Mouse (Mus musculus): Measurements from ENCODE around the gene Flcn. TPM values are rescaled to one million over a fixed set of nuclear protein-coding genes. Genes with fewer than 3 reads are reported as not detected.

Flcn gene
- total and polyA plus RNA-seq, 3 experiments = 36.9 to 52.0 (median 47.0) TPM

- no peaks in the 10 kb centered on the region for H3K27me3 ChIP-seq (ENCODE audit: control insufficient read depth, insufficient read depth, low read length)
- no peak for DNase-seq
- WGBS = 89% methylated on average over 6 of the region's 6 CpGs
- H3K36me3 ChIP-seq (ENCODE audit: control insufficient read depth, insufficient read depth, low read length) = no peaks in the 10 kb centered on the region
- no peak overlapping the region for H3K27ac ChIP-seq
- no peak overlapping the region for H3K9ac ChIP-seq (ENCODE audit: low read depth, low read length)
- TF ChIP-seq EP300 (IDR thresholded peaks at IDR 0.05; ENCODE audit: insufficient read depth, low read depth, low read length) (no peak), CTCF (IDR thresholded peaks at IDR 0.05) (no peak), POLR2A (IDR thresholded peaks at IDR 0.05; ENCODE audit: insufficient read depth, low read depth, low read length) (no peak)
- H3K79me2 ChIP-seq (replicated peaks; ENCODE audit: control insufficient read depth, insufficient read depth, low read length) = no peaks in the 10 kb centered on the region
- intact Hi-C loops (cut with DNase I) = no loop called here
- H3K4me3 ChIP-seq = no peak overlapping the region
- peaks cover 2% of the 10 kb centered on the region; the same call in 1 of the 2 replicates for H3K4me1 ChIP-seq (ENCODE audit: control insufficient read depth, insufficient read depth, low read length)
Measured at GRCm38 (mm10) chr11:59815482-59816065, 5.8 kb upstream of the Flcn start.

- DNase-seq = no peak
- H3K4me1 ChIP-seq (ENCODE audit: control insufficient read depth, insufficient read depth, low read length) = peaks cover 2% of the 10 kb centered on the region; the same call in 1 of the 2 replicates
- no peaks in the 10 kb centered on the region for H3K36me3 ChIP-seq (ENCODE audit: control insufficient read depth, insufficient read depth, low read length)
- WGBS = 91% methylated on average over 6 of the region's 6 CpGs
- TF ChIP-seq CTCF (IDR thresholded peaks at IDR 0.05) = no peak
- no peak for TF ChIP-seq EP300 (IDR thresholded peaks at IDR 0.05; ENCODE audit: insufficient read depth, low read depth, low read length)
- TF ChIP-seq POLR2A (IDR thresholded peaks at IDR 0.05; ENCODE audit: insufficient read depth, low read depth, low read length) = no peak
- intact Hi-C loops (cut with DNase I) = no loop called here
- H3K27ac ChIP-seq = no peak overlapping the region
- H3K79me2 ChIP-seq (replicated peaks; ENCODE audit: control insufficient read depth, insufficient read depth, low read length) = no peaks in the 10 kb centered on the region
- no peak overlapping the region for H3K4me3 ChIP-seq
- H3K9ac ChIP-seq (ENCODE audit: low read depth, low read length) = no peak overlapping the region
- H3K27me3 ChIP-seq (ENCODE audit: control insufficient read depth, insufficient read depth, low read length) = no peaks in the 10 kb centered on the region
Measured at GRCm38 (mm10) chr11:59814936-59815335, 5.1 kb upstream of the Flcn start.

- no peaks in the 10 kb centered on the region for H3K27me3 ChIP-seq (ENCODE audit: control insufficient read depth, insufficient read depth, low read length)
- no peak overlapping the region for H3K4me3 ChIP-seq
- H3K36me3 ChIP-seq (ENCODE audit: control insufficient read depth, insufficient read depth, low read length) = no peaks in the 10 kb centered on the region
- H3K79me2 ChIP-seq (replicated peaks; ENCODE audit: control insufficient read depth, insufficient read depth, low read length) = no peaks in the 10 kb centered on the region
- H3K9ac ChIP-seq (ENCODE audit: low read depth, low read length) = no peak overlapping the region
- H3K27ac ChIP-seq = no peak overlapping the region
- intact Hi-C loops (cut with DNase I) = no loop called here
- TF ChIP-seq CTCF (IDR thresholded peaks at IDR 0.05) (no peak), EP300 (IDR thresholded peaks at IDR 0.05; ENCODE audit: insufficient read depth, low read depth, low read length) (no peak), POLR2A (IDR thresholded peaks at IDR 0.05; ENCODE audit: insufficient read depth, low read depth, low read length) (no peak)
- peaks cover 2% of the 10 kb centered on the region; the same call in 1 of the 2 replicates for H3K4me1 ChIP-seq (ENCODE audit: control insufficient read depth, insufficient read depth, low read length)
- no peak for DNase-seq
- WGBS = 92% methylated on average over 1 of the region's 1 CpGs
Measured at GRCm38 (mm10) chr11:59814311-59814710, 4.5 kb upstream of the Flcn start.

GRCm38 (mm10) chr11:59813276-59813675, 3.5 kb upstream of the Flcn start:
- Histone ChIP-seq H3K36me3 (ENCODE audit: control insufficient read depth, insufficient read depth, low read length) (peaks cover 4% of the 10 kb centered on the region; the same call in 1 of the 2 replicates), H3K4me1 (ENCODE audit: control insufficient read depth, insufficient read depth, low read length) (peaks cover 7% of the 10 kb centered on the region), H3K9ac (ENCODE audit: low read depth, low read length) (no peak overlapping the region), H3K79me2 (replicated peaks; ENCODE audit: control insufficient read depth, insufficient read depth, low read length) (no peaks in the 10 kb centered on the region; the same call in 1 of the 2 replicates), H3K27ac (no peak overlapping the region), H3K4me3 (no peak overlapping the region), H3K27me3 (ENCODE audit: control insufficient read depth, insufficient read depth, low read length) (no peaks in the 10 kb centered on the region)
- 64% methylated on average over 3 of the region's 3 CpGs for WGBS
- intact Hi-C loops (cut with DNase I) = no loop called here
- no peak for DNase-seq
- TF ChIP-seq POLR2A (IDR thresholded peaks at IDR 0.05; ENCODE audit: insufficient read depth, low read depth, low read length) (no peak), CTCF (IDR thresholded peaks at IDR 0.05) (no peak), EP300 (IDR thresholded peaks at IDR 0.05; ENCODE audit: insufficient read depth, low read depth, low read length) (no peak)

GRCm38 (mm10) chr11:59811211-59811610, 1.4 kb upstream of the Flcn start:
- no peak overlapping the region for H3K27ac ChIP-seq
- no peak for DNase-seq
- peaks cover 12% of the 10 kb centered on the region for H3K36me3 ChIP-seq (ENCODE audit: control insufficient read depth, insufficient read depth, low read length)
- 37% methylated on average over 4 of the region's 4 CpGs for WGBS
- intact Hi-C loops (cut with DNase I) = no loop called here
- H3K9ac ChIP-seq (ENCODE audit: low read depth, low read length) = no peak overlapping the region
- H3K4me3 ChIP-seq = no peak overlapping the region
- peaks cover 12% of the 10 kb centered on the region for H3K4me1 ChIP-seq (ENCODE audit: control insufficient read depth, insufficient read depth, low read length)
- peaks cover 8% of the 10 kb centered on the region for H3K79me2 ChIP-seq (replicated peaks; ENCODE audit: control insufficient read depth, insufficient read depth, low read length)
- no peaks in the 10 kb centered on the region for H3K27me3 ChIP-seq (ENCODE audit: control insufficient read depth, insufficient read depth, low read length)
- TF ChIP-seq CTCF (IDR thresholded peaks at IDR 0.05) (no peak), EP300 (IDR thresholded peaks at IDR 0.05; ENCODE audit: insufficient read depth, low read depth, low read length) (no peak), POLR2A (IDR thresholded peaks at IDR 0.05; ENCODE audit: insufficient read depth, low read depth, low read length) (no peak)

GRCm38 (mm10) chr11:59810480-59811158, 803 bp upstream of the Flcn start:
- intact Hi-C loops (cut with DNase I) = no loop called here
- 54% methylated on average over 14 of the region's 14 CpGs for WGBS
- peaks cover 8% of the 10 kb centered on the region for H3K79me2 ChIP-seq (replicated peaks; ENCODE audit: control insufficient read depth, insufficient read depth, low read length)
- TF ChIP-seq CTCF (IDR thresholded peaks at IDR 0.05) (no peak), EP300 (IDR thresholded peaks at IDR 0.05; ENCODE audit: insufficient read depth, low read depth, low read length) (no peak), POLR2A (IDR thresholded peaks at IDR 0.05; ENCODE audit: insufficient read depth, low read depth, low read length) (no peak)
- H3K27ac ChIP-seq = peak overlapping the region; percentile 100
- peaks cover 12% of the 10 kb centered on the region for H3K4me1 ChIP-seq (ENCODE audit: control insufficient read depth, insufficient read depth, low read length)
- H3K4me3 ChIP-seq = peak overlapping the region; percentile 87
- 0 out of 2 replicates have a peak overlapping the region, but pooled peaks have one; percentile 23 for H3K9ac ChIP-seq (ENCODE audit: low read depth, low read length)
- H3K27me3 ChIP-seq (ENCODE audit: control insufficient read depth, insufficient read depth, low read length) = no peaks in the 10 kb centered on the region
- no peak for DNase-seq
- peaks cover 12% of the 10 kb centered on the region for H3K36me3 ChIP-seq (ENCODE audit: control insufficient read depth, insufficient read depth, low read length)

Data from heart, adult 2 months (tissue).